Mouse (Mus musculus) ES-Bruce4 (cell line): ENCODE results near the gene Zfp91. TPM values are rescaled to one million over a fixed set of nuclear protein-coding genes. Genes with fewer than 3 reads are reported as not detected.

Experiments used
- H3K27ac ChIP-seq: 2 replicates; pipeline ENCODE4 v1.5.1; 2012; ENCODE audit warnings: low read length, inconsistent platforms; ENCODE audit not compliant: insufficient read depth
- H3K27me3 ChIP-seq: 2 replicates; pipeline ENCODE4 v1.6.1; 2012; ENCODE audit warnings: mild to moderate bottlenecking, low read length, inconsistent platforms; ENCODE audit not compliant: control insufficient read depth, poor library complexity, insufficient read depth, severe bottlenecking
- H3K36me3 ChIP-seq: 2 replicates; pipeline ENCODE4 v1.6.1; 2012; ENCODE audit warnings: inconsistent platforms, mild to moderate bottlenecking, low read length, moderate library complexity; ENCODE audit not compliant: control insufficient read depth, poor library complexity, insufficient read depth, severe bottlenecking
- H3K4me1 ChIP-seq: one replicate; pipeline ENCODE4 v1.8.1; 2011; ENCODE audit warnings: low read length; ENCODE audit not compliant: control insufficient read depth, insufficient read depth
- H3K4me3 ChIP-seq: 2 replicates; pipeline ENCODE4 v1.5.1; 2011; ENCODE audit warnings: low read depth, mild to moderate bottlenecking, low read length
- H3K9ac ChIP-seq: 2 replicates; pipeline ENCODE4 v1.6.1; 2012; ENCODE audit warnings: low read depth, mild to moderate bottlenecking, inconsistent platforms; ENCODE audit not compliant: poor library complexity, severe bottlenecking
- H3K9me3 ChIP-seq: replicated peaks from 2 replicates; pipeline ENCODE4 v1.6.1; 2012; ENCODE audit warnings: mild to moderate bottlenecking, low read length, inconsistent platforms; ENCODE audit not compliant: control insufficient read depth, poor library complexity, insufficient read depth, severe bottlenecking
- CTCF ChIP-seq: IDR thresholded peaks from one replicate; pipeline ENCODE4 v1.8.1; 2011; ENCODE audit warnings: low read depth, low read length
- EP300 ChIP-seq: IDR thresholded peaks from 2 replicates; pipeline ENCODE4 v1.6.1; 2011; ENCODE audit warnings: low read depth, low read length; ENCODE audit not compliant: insufficient read depth
- POLR2A ChIP-seq: IDR thresholded peaks from one replicate; pipeline ENCODE4 v1.8.1; 2011; ENCODE audit warnings: low read length; ENCODE audit not compliant: insufficient read depth
- polyA plus RNA-seq: library from polyadenylated mRNA; stranded (reverse); fragments of >200 nt; gene quantifications from 2 replicates; pipeline ENCODE4 v1.2.4, GENCODE M21; 2011; ENCODE audit warnings: low read depth; ENCODE audit not compliant: missing spikeins, insufficient read depth, insufficient read length

Zfp91 gene
- polyA plus RNA-seq, 1 experiment: 48.9 TPM

- Histone ChIP-seq H3K27me3 (no peaks in the 10 kb centered on the region), H3K9me3 (0 out of 2 replicates have a peak, but pooled peaks cover 3% of the 10 kb centered on the region), H3K4me3 (no peak overlapping the region), H3K36me3 (peaks cover 6% of the 10 kb centered on the region), H3K9ac (no peak overlapping the region), H3K4me1 (no peaks in the 10 kb centered on the region), H3K27ac (no peak overlapping the region)
- no peak for TF ChIP-seq EP300
- no peak for TF ChIP-seq POLR2A
- TF ChIP-seq CTCF: no peak
Measured at GRCm38 (mm10) chr19:12786803-12787395, 9.0 kb downstream of the Zfp91 start.

- Histone ChIP-seq H3K27me3 (no peaks in the 10 kb centered on the region), H3K4me1 (no peaks in the 10 kb centered on the region), H3K36me3 (peaks cover 23% of the 10 kb centered on the region), H3K27ac (no peak overlapping the region), H3K9ac (no peak overlapping the region), H3K9me3 (no peaks in the 10 kb centered on the region), H3K4me3 (no peak overlapping the region)
- TF ChIP-seq POLR2A: no peak
- TF ChIP-seq EP300: no peak
- no peak for TF ChIP-seq CTCF
Measured at GRCm38 (mm10) chr19:12780437-12780836, 15.5 kb downstream of the Zfp91 start.

GRCm38 (mm10) chr19:12770888-12771287, 25.0 kb downstream of the Zfp91 start:
- peaks cover 46% of the 10 kb centered on the region for H3K36me3 ChIP-seq

GRCm38 (mm10) chr19:12765308-12765707, 30.6 kb downstream of the Zfp91 start, which contains the start of gene Cntf:
Gene Cntf, minus strand, starts transcription at chr19:12765632.
- peaks cover 28% of the 10 kb centered on the region for H3K36me3 ChIP-seq
- no peak within 1 kb of the TSS for H3K4me3 ChIP-seq
- H3K27me3 ChIP-seq: no peaks in the 10 kb centered on the region
- H3K4me1 ChIP-seq: no peaks in the 10 kb centered on the region
- H3K9ac ChIP-seq: no peak within 1 kb of the TSS
- no peak for TF ChIP-seq POLR2A
- TF ChIP-seq CTCF: no peak
- no peaks in the 10 kb centered on the region for H3K9me3 ChIP-seq
- no peak within 1 kb of the TSS for H3K27ac ChIP-seq

More at GRCm38 (mm10) chr19:12770888-12771287, 25.0 kb downstream of the Zfp91 start:
- H3K4me1 ChIP-seq: no peaks in the 10 kb centered on the region
- H3K9ac ChIP-seq: no peak overlapping the region
- no peaks in the 10 kb centered on the region for H3K9me3 ChIP-seq
- no peak overlapping the region for H3K27ac ChIP-seq
- H3K4me3 ChIP-seq: no peak overlapping the region
- H3K27me3 ChIP-seq: no peaks in the 10 kb centered on the region
- no peak for TF ChIP-seq POLR2A

- no peak overlapping the region for H3K9ac ChIP-seq
- no peaks in the 10 kb centered on the region for H3K4me1 ChIP-seq
- H3K27me3 ChIP-seq: no peaks in the 10 kb centered on the region
- no peak overlapping the region for H3K27ac ChIP-seq
- H3K36me3 ChIP-seq: peaks cover 5% of the 10 kb centered on the region
- no peaks in the 10 kb centered on the region for H3K9me3 ChIP-seq
- H3K4me3 ChIP-seq: no peak overlapping the region
- no peak for TF ChIP-seq POLR2A
- no peak for TF ChIP-seq CTCF
- no peak for TF ChIP-seq EP300
Measured at GRCm38 (mm10) chr19:12762212-12763130, 33.5 kb downstream of the Zfp91 start.

- no peak overlapping the region for H3K4me3 ChIP-seq
- H3K9me3 ChIP-seq: no peaks in the 10 kb centered on the region
- H3K36me3 ChIP-seq: peaks cover 5% of the 10 kb centered on the region
- TF ChIP-seq CTCF (no peak), EP300 (no peak), POLR2A (no peak)
- H3K4me1 ChIP-seq: no peaks in the 10 kb centered on the region
- H3K9ac ChIP-seq: no peak overlapping the region
- H3K27ac ChIP-seq: no peak overlapping the region
- H3K27me3 ChIP-seq: no peaks in the 10 kb centered on the region
Measured at GRCm38 (mm10) chr19:12759656-12760055, 36.3 kb downstream of the Zfp91 start.
